9 mouse cellular contexts compared by ENCODE assay signal in the genomic region with DNA sequence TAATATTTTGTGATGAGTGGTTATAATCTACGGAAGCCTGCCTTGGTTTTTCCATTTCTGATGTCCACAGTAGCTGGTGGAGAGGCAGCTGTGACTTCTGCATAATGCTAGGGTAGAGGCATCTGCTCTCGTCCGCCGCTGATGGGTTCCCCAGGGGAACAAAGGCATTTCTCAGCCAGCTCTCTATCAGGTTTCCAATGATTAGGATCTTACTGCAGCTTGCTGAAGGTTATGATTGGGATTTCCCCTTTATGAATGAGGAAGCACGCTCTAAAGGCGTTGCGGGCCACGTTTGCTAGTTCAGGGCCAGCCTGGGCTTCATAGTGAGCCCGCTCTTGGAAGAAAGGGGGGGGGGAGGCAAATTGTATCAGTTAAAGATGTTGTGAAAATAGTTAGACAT. TPM values are rescaled to one million over a fixed set of nuclear protein-coding genes. Genes with fewer than 3 reads are reported as not detected.
DNase-seq lines count a peak whose midpoint lies in the region; ATAC-seq lines count a peak whose summit lies in the region.
"Had no signal": no experiment of that assay in that cellular context is flagged by ENCODE, and none has a peak within 500 bp of the region (broad histone marks: within the 10 kb centered on the region; RNA-seq: fewer than 3 reads in every experiment).

No protein-coding gene starts in this region.

- peak overlapping the region; percentile 89; the same call in 1 of the 2 replicates for H3K4me3 ChIP-seq in liver, embryonic 11.5 days (ENCODE audit: low read depth, low read length)
- 0 out of 2 replicates have a peak overlapping the region, but pooled peaks have one; percentile 5 for H3K4me3 ChIP-seq in forebrain, embryonic 11.5 days (ENCODE audit: low read depth, low read length)
- 0 out of 2 replicates have a peak overlapping the region, but pooled peaks have one; percentile 4 for H3K4me3 ChIP-seq in liver, embryonic 13.5 days (replicated peaks)
- H3K4me3 ChIP-seq in stomach, embryonic 15.5 days (replicated peaks) = no peak overlapping the region

- DNase-seq in liver, embryonic 11.5 days (ENCODE audit: low spot score) = no peak
- no peak for DNase-seq in liver
- no peak for DNase-seq in forebrain, embryonic 11.5 days (ENCODE audit: low spot score)
- no peak for DNase-seq in liver, embryonic 13.5 days
- no peak for DNase-seq in left cerebral cortex, adult 9 months (ENCODE audit: low spot score in 2 of 2)
- DNase-seq in frontal cortex, postnatal 14 days (ENCODE audit: low spot score in 2 of 2) = no peak
- DNase-seq: adrenal gland, adult 2 months; right cerebral cortex, postnatal 4 days had no signal

- WGBS in liver, embryonic 11.5 days = 68% methylated on average over 9 of the region's 9 CpGs
- 80% methylated on average over 9 of the region's 9 CpGs for WGBS in forebrain, embryonic 11.5 days
- 54% methylated on average over 9 of the region's 9 CpGs for WGBS in liver, embryonic 13.5 days (ENCODE audit: insufficient replicate concordance)
- 70% methylated on average over 9 of the region's 9 CpGs for WGBS in stomach, embryonic 15.5 days

- peaks cover 13% of the 10 kb centered on the region; the same call in 1 of the 2 replicates for H3K4me1 ChIP-seq in liver, embryonic 11.5 days (replicated peaks; ENCODE audit: control insufficient read depth, insufficient read depth, low read length)
- peaks cover 7% of the 10 kb centered on the region; the same call in 1 of the 2 replicates for H3K4me1 ChIP-seq in forebrain, embryonic 11.5 days (replicated peaks; ENCODE audit: control insufficient read depth, insufficient read depth, low read length)
- H3K4me1 ChIP-seq in liver, embryonic 13.5 days (replicated peaks) = peaks cover 49% of the 10 kb centered on the region
- H3K4me1 ChIP-seq in stomach, embryonic 15.5 days = peaks cover 18% of the 10 kb centered on the region

- peak overlapping the region; percentile 81 for H3K4me2 ChIP-seq in liver, embryonic 11.5 days
- 0 out of 2 replicates have a peak overlapping the region, but pooled peaks have one; percentile 3 for H3K4me2 ChIP-seq in forebrain, embryonic 11.5 days (ENCODE audit: low read depth, low read length, severe bottlenecking)
- peak overlapping the region; percentile 80 for H3K4me2 ChIP-seq in liver, embryonic 13.5 days
- H3K4me2 ChIP-seq in stomach, embryonic 15.5 days = peak overlapping the region; percentile 16; the same call in 1 of the 2 replicates

- H3K9ac ChIP-seq in liver, embryonic 11.5 days (ENCODE audit: low read depth, low read length) = no peak overlapping the region
- 0 out of 2 replicates have a peak overlapping the region, but pooled peaks have one; percentile 16 for H3K9ac ChIP-seq in forebrain, embryonic 11.5 days (ENCODE audit: low read length)
- no peak overlapping the region for H3K9ac ChIP-seq in liver, embryonic 13.5 days
- no peak overlapping the region for H3K9ac ChIP-seq in stomach, embryonic 15.5 days

- no peaks in the 10 kb centered on the region for H3K9me3 ChIP-seq in liver, embryonic 11.5 days (ENCODE audit: control insufficient read depth, low read length)
- H3K9me3 ChIP-seq in forebrain, embryonic 11.5 days (ENCODE audit: control insufficient read depth, low read length) = no peaks in the 10 kb centered on the region
- H3K9me3 ChIP-seq in liver, embryonic 13.5 days (replicated peaks) = no peaks in the 10 kb centered on the region
- no peaks in the 10 kb centered on the region for H3K9me3 ChIP-seq in stomach, embryonic 15.5 days

- peaks cover 14% of the 10 kb centered on the region for H3K36me3 ChIP-seq in liver, embryonic 11.5 days (ENCODE audit: control insufficient read depth, insufficient read depth, low read length)
- H3K36me3 ChIP-seq in forebrain, embryonic 11.5 days (ENCODE audit: control insufficient read depth, insufficient read depth, low read length) = no peaks in the 10 kb centered on the region; the same call in 1 of the 2 replicates
- peaks cover 34% of the 10 kb centered on the region for H3K36me3 ChIP-seq in liver, embryonic 13.5 days
- peaks cover 12% of the 10 kb centered on the region; the same call in 1 of the 2 replicates for H3K36me3 ChIP-seq in stomach, embryonic 15.5 days

- H3K27me3 ChIP-seq in liver, embryonic 11.5 days (replicated peaks; ENCODE audit: control insufficient read depth, insufficient read depth, low read length) = no peaks in the 10 kb centered on the region
- no peaks in the 10 kb centered on the region for H3K27me3 ChIP-seq in forebrain, embryonic 11.5 days (ENCODE audit: control insufficient read depth, insufficient read depth, low read length)
- H3K27me3 ChIP-seq in liver, embryonic 13.5 days = no peaks in the 10 kb centered on the region
- H3K27me3 ChIP-seq in stomach, embryonic 15.5 days (replicated peaks) = no peaks in the 10 kb centered on the region

- no peak overlapping the region for H3K27ac ChIP-seq in liver, embryonic 11.5 days (ENCODE audit: low read depth, low read length)
- H3K27ac ChIP-seq in forebrain, embryonic 11.5 days (ENCODE audit: low read depth, low read length) = no peak overlapping the region
- no peak overlapping the region for H3K27ac ChIP-seq in liver, embryonic 13.5 days
- no peak overlapping the region for H3K27ac ChIP-seq in stomach, embryonic 15.5 days

- no peak for ATAC-seq in liver, embryonic 11.5 days (replicated peaks; ENCODE audit: low FRiP score)
- ATAC-seq in forebrain, embryonic 11.5 days (replicated peaks; ENCODE audit: low FRiP score) = no peak
- ATAC-seq in liver, embryonic 13.5 days (ENCODE audit: low read depth) = no peak
- no peak for ATAC-seq in stomach, embryonic 15.5 days (ENCODE audit: insufficient read depth, low FRiP score, low read depth)

RNA-seq across cellular contexts. Expression of gene Proser1, which starts 3.0 kb away (rescaled TPM):
- polyA plus RNA-seq in liver, embryonic 11.5 days (2014; fragmentation: Nextera tagmentation; extraction: Ambion mirVana) = 15.0 and 17.9 TPM in 2 replicates
- 31.5 and 34.7 TPM in 2 replicates for polyA plus RNA-seq in forebrain, embryonic 11.5 days (2014; fragmentation: Nextera tagmentation; extraction: Ambion mirVana)
- polyA plus RNA-seq in liver, embryonic 13.5 days (2015; fragmentation: Nextera tagmentation; extraction: Ambion mirVana) = 4.9 and 5.4 TPM in 2 replicates
- 17.4 and 18.2 TPM in 2 replicates for polyA plus RNA-seq in stomach, embryonic 15.5 days (2015; fragmentation: Nextera tagmentation; extraction: Ambion mirVana)

RNA-seq across cellular contexts. Expression of gene Nhlrc3, which starts 3.3 kb away (rescaled TPM):
- 6.8 and 9.5 TPM in 2 replicates for polyA plus RNA-seq in liver, embryonic 11.5 days (2014; fragmentation: Nextera tagmentation; extraction: Ambion mirVana)
- polyA plus RNA-seq in forebrain, embryonic 11.5 days (2014; fragmentation: Nextera tagmentation; extraction: Ambion mirVana) = 9.9 and 10.4 TPM in 2 replicates
- polyA plus RNA-seq in liver, embryonic 13.5 days (2015; fragmentation: Nextera tagmentation; extraction: Ambion mirVana) = 4.0 and 5.0 TPM in 2 replicates
- polyA plus RNA-seq in stomach, embryonic 15.5 days (2015; fragmentation: Nextera tagmentation; extraction: Ambion mirVana) = 10.8 and 11.2 TPM in 2 replicates

RNA-seq across cellular contexts. Expression of gene Stoml3, which starts 22.0 kb away (rescaled TPM):
- not detected in 2 replicates for polyA plus RNA-seq in liver, embryonic 11.5 days (2014; fragmentation: Nextera tagmentation; extraction: Ambion mirVana)
- not detected in 2 replicates for polyA plus RNA-seq in forebrain, embryonic 11.5 days (2014; fragmentation: Nextera tagmentation; extraction: Ambion mirVana)
- polyA plus RNA-seq in liver, embryonic 13.5 days (2015; fragmentation: Nextera tagmentation; extraction: Ambion mirVana) = not detected in 2 replicates
- 0.14 TPM in 1 of 2 replicates, not detected in the other for polyA plus RNA-seq in stomach, embryonic 15.5 days (2015; fragmentation: Nextera tagmentation; extraction: Ambion mirVana)
- polyA plus RNA-seq: adrenal gland, adult 2 months had no signal

Comparison
In these comparisons a context has a peak if more than half of its experiments do, and no peak if none do; other contexts are left out.
1. H3K4me2 ChIP-seq: peak in every context shown above with its lines; median percentile 81 in liver, embryonic 11.5 days; 80 in liver, embryonic 13.5 days; 16 in stomach, embryonic 15.5 days; 3 in forebrain, embryonic 11.5 days.